Mouse (Mus musculus) midbrain, embryonic 12.5 days (tissue): ENCODE results near the gene Snx12. TPM values are rescaled to one million over a fixed set of nuclear protein-coding genes. Genes with fewer than 3 reads are reported as not detected.
"Not testable (repeated sequence)": the region's sequence is repeated elsewhere in the genome, so short reads cannot be mapped to it uniquely, and the experiment has no call there.

Experiments used
- ATAC-seq: fragments of 200-750 bp; cut with Nextera tagmentation; 2 replicates; pipeline ENCODE4 v1.8.0; 2017; ENCODE audit warnings: low read depth, moderate TSS enrichment, moderate library complexity; ENCODE audit not compliant: low FRiP score
- H3K27ac ChIP-seq: fragments of 300-500 bp; sonication (generic); replicated peaks from 2 replicates; pipeline ENCODE4 v1.5.1; 2016; ENCODE audit warnings: mild to moderate bottlenecking
- H3K27me3 ChIP-seq: fragments of 300-500 bp; sonication (generic); 2 replicates; pipeline ENCODE4 v1.6.1; 2016; ENCODE audit warnings: mild to moderate bottlenecking
- H3K36me3 ChIP-seq: fragments of 300-500 bp; sonication (generic); 2 replicates; pipeline ENCODE4 v1.6.1; 2016
- H3K4me1 ChIP-seq: fragments of 300-500 bp; sonication (generic); 2 replicates; pipeline ENCODE4 v1.6.1; 2016
- H3K4me2 ChIP-seq: fragments of 300-500 bp; sonication (generic); replicated peaks from 2 replicates; pipeline ENCODE4 v1.6.1; 2016; ENCODE audit warnings: mild to moderate bottlenecking, moderate library complexity
- H3K4me3 ChIP-seq: fragments of 300-500 bp; sonication (generic); 2 replicates; pipeline ENCODE4 v1.5.1; 2016; ENCODE audit warnings: mild to moderate bottlenecking
- H3K9ac ChIP-seq: fragments of 300-500 bp; sonication (generic); replicated peaks from 2 replicates; pipeline ENCODE4 v1.6.1; 2016; ENCODE audit warnings: mild to moderate bottlenecking, moderate library complexity
- H3K9me3 ChIP-seq: fragments of 300-500 bp; sonication (generic); 2 replicates; pipeline ENCODE4 v1.6.1; 2016; ENCODE audit warnings: mild to moderate bottlenecking
- WGBS: fragments of 180-500 bp; shearing (Covaris S2); methylation state at CpG from one replicate; pipeline ENCODE4 v1.1.7; 2016; 5-methylcytosine and 5-hydroxymethylcytosine counted together
- polyA plus RNA-seq: library from polyadenylated mRNA; unstranded; fragments of >200 nt; fragmentation: Nextera tagmentation; extraction: Ambion mirVana; gene quantifications from 2 replicates; pipeline ENCODE4 v1.2.1, GENCODE M21; 2016

Gene Snx12
- polyA plus RNA-seq, 1 experiment from 2014 or later = 57.2 TPM

- Histone ChIP-seq H3K9ac (no peak overlapping the region), H3K4me3 (no peak overlapping the region), H3K27me3 (0 out of 2 replicates have a peak, but pooled peaks cover 4% of the 10 kb centered on the region), H3K9me3 (no peaks in the 10 kb centered on the region), H3K4me1 (no peaks in the 10 kb centered on the region), H3K4me2 (no peak overlapping the region), H3K27ac (no peak overlapping the region), H3K36me3 (no peaks in the 10 kb centered on the region)
- no peak for ATAC-seq
- 27% methylated on average over 7 of the region's 7 CpGs for WGBS
Observed at GRCm38 (mm10) chrX:101131001-101131400, 91.4 kb downstream of the Snx12 start.

- ATAC-seq = no peak
- Histone ChIP-seq H3K9me3 (no peaks in the 10 kb centered on the region), H3K9ac (no peak overlapping the region), H3K4me1 (no peaks in the 10 kb centered on the region), H3K36me3 (no peaks in the 10 kb centered on the region), H3K27me3 (no peaks in the 10 kb centered on the region), H3K4me3 (no peak overlapping the region), H3K4me2 (no peak overlapping the region), H3K27ac (no peak overlapping the region)
- 94% methylated on average over 2 of the region's 2 CpGs for WGBS
Observed at GRCm38 (mm10) chrX:101128559-101128958, 93.8 kb downstream of the Snx12 start.

- H3K27me3 ChIP-seq = no peaks in the 10 kb centered on the region
- H3K4me3 ChIP-seq = no peak overlapping the region
- H3K27ac ChIP-seq = no peak overlapping the region
- ATAC-seq = no peak
- H3K4me1 ChIP-seq = no peaks in the 10 kb centered on the region
- WGBS = 76% methylated on average over 2 of the region's 2 CpGs
- H3K9me3 ChIP-seq = no peaks in the 10 kb centered on the region
- H3K36me3 ChIP-seq = no peaks in the 10 kb centered on the region
- H3K9ac ChIP-seq = no peak overlapping the region
- H3K4me2 ChIP-seq = no peak overlapping the region
Observed at GRCm38 (mm10) chrX:101126977-101127376, 95.4 kb downstream of the Snx12 start.

- no peaks in the 10 kb centered on the region for H3K4me1 ChIP-seq
- H3K4me2 ChIP-seq = no peak overlapping the region
- 78% methylated on average over 7 of the region's 7 CpGs for WGBS
- no peak overlapping the region for H3K9ac ChIP-seq
- no peak overlapping the region for H3K4me3 ChIP-seq
- no peaks in the 10 kb centered on the region for H3K27me3 ChIP-seq
- H3K27ac ChIP-seq = no peak overlapping the region
- no peak for ATAC-seq
- no peaks in the 10 kb centered on the region for H3K9me3 ChIP-seq
- H3K36me3 ChIP-seq = no peaks in the 10 kb centered on the region
Observed at GRCm38 (mm10) chrX:101126474-101126955, 95.8 kb downstream of the Snx12 start.

GRCm38 (mm10) chrX:101120546-101120945 lies 101.8 kb downstream of the Snx12 start:
- no peaks in the 10 kb centered on the region for H3K9me3 ChIP-seq
- 72% methylated on average over 1 of the region's 1 CpGs for WGBS
- H3K4me2 ChIP-seq = no peak overlapping the region
- H3K4me3 ChIP-seq = no peak overlapping the region
- ATAC-seq = no peak
- H3K9ac ChIP-seq = no peak overlapping the region
- H3K4me1 ChIP-seq = no peaks in the 10 kb centered on the region
- H3K27me3 ChIP-seq = no peaks in the 10 kb centered on the region
- no peaks in the 10 kb centered on the region for H3K36me3 ChIP-seq
- H3K27ac ChIP-seq = no peak overlapping the region

GRCm38 (mm10) chrX:101085920-101086319 lies 136.4 kb downstream of the Snx12 start, which contains the start of gene Slc7a3:
Slc7a3 (minus strand) TSS chrX:101086020.
- Histone ChIP-seq H3K4me1 (no peaks in the 10 kb centered on the region), H3K4me2 (peak within 1 kb of the TSS; percentile 58), H3K4me3 (peak within 1 kb of the TSS; percentile 32), H3K9me3 (no peaks in the 10 kb centered on the region), H3K27ac (no peak within 1 kb of the TSS), H3K9ac (no peak within 1 kb of the TSS), H3K27me3 (peaks cover 21% of the 10 kb centered on the region), H3K36me3 (no peaks in the 10 kb centered on the region)
- WGBS = 49% methylated on average over 11 of the region's 11 CpGs
- no peak for ATAC-seq

GRCm38 (mm10) chrX:101085211-101085610 lies 137.2 kb downstream of the Snx12 start:
- H3K9me3 ChIP-seq, H3K36me3 ChIP-seq, H3K27ac ChIP-seq, ATAC-seq, H3K9ac ChIP-seq, H3K4me1 ChIP-seq: not testable (repeated sequence)
- Histone ChIP-seq H3K4me2 (peak overlapping the region; percentile 58), H3K4me3 (peak overlapping the region; percentile 32), H3K27me3 (peaks cover 21% of the 10 kb centered on the region)
- 23% methylated on average over 8 of the region's 9 CpGs for WGBS

GRCm38 (mm10) chrX:101084192-101084591 lies 138.2 kb downstream of the Snx12 start:
- Histone ChIP-seq H3K27ac (no peak overlapping the region), H3K9ac (no peak overlapping the region), H3K36me3 (no peaks in the 10 kb centered on the region), H3K4me1 (no peaks in the 10 kb centered on the region), H3K4me2 (peak overlapping the region; percentile 58; the same call in 1 of the 2 replicates), H3K9me3 (no peaks in the 10 kb centered on the region), H3K27me3 (peaks cover 21% of the 10 kb centered on the region), H3K4me3 (no peak overlapping the region)
- no peak for ATAC-seq
- WGBS = 42% methylated on average over 2 of the region's 2 CpGs

- Histone ChIP-seq H3K9me3 (no peaks in the 10 kb centered on the region), H3K4me3 (no peak overlapping the region), H3K27me3 (no peaks in the 10 kb centered on the region), H3K4me1 (no peaks in the 10 kb centered on the region), H3K4me2 (no peak overlapping the region), H3K27ac (no peak overlapping the region), H3K36me3 (no peaks in the 10 kb centered on the region), H3K9ac (no peak overlapping the region)
- 97% methylated on average over 1 of the region's 1 CpGs for WGBS
- no peak for ATAC-seq
Observed at GRCm38 (mm10) chrX:101065245-101065644, 157.1 kb downstream of the Snx12 start.

- H3K4me3 ChIP-seq = no peak overlapping the region
- ATAC-seq = no peak
- H3K4me1 ChIP-seq = no peaks in the 10 kb centered on the region
- no peak overlapping the region for H3K9ac ChIP-seq
- no peak overlapping the region for H3K27ac ChIP-seq
- WGBS = 67% methylated on average over 2 of the region's 2 CpGs
- no peak overlapping the region for H3K4me2 ChIP-seq
- H3K9me3 ChIP-seq = no peaks in the 10 kb centered on the region
- H3K36me3 ChIP-seq = no peaks in the 10 kb centered on the region
- H3K27me3 ChIP-seq = no peaks in the 10 kb centered on the region
Observed at GRCm38 (mm10) chrX:101063503-101063902, 158.9 kb downstream of the Snx12 start.

GRCm38 (mm10) chrX:101059541-101059940 lies 162.8 kb downstream of the Snx12 start, which contains the start of gene Tex11:
Tex11 (minus strand) TSS chrX:101059667.
- no peak within 1 kb of the TSS for H3K9ac ChIP-seq
- no peaks in the 10 kb centered on the region for H3K36me3 ChIP-seq
- H3K9me3 ChIP-seq = no peaks in the 10 kb centered on the region
- no peaks in the 10 kb centered on the region for H3K4me1 ChIP-seq
- no peak within 1 kb of the TSS for H3K27ac ChIP-seq
- 89% methylated on average over 31 of the region's 31 CpGs for WGBS
- H3K27me3 ChIP-seq = no peaks in the 10 kb centered on the region; the same call in 1 of the 2 replicates
- H3K4me3 ChIP-seq = no peak within 1 kb of the TSS
- no peak within 1 kb of the TSS for H3K4me2 ChIP-seq
- no peak for ATAC-seq
